Mouse (Mus musculus) layer of hippocampus, adult 2 months (tissue): ENCODE data around the gene Zfp553. TPM values are rescaled to one million over a fixed set of nuclear protein-coding genes. Genes with fewer than 3 reads are reported as not detected.

ENCODE experiments used
- DNase-seq, 2 experiments: peaks; one replicate each; pipeline ENCODE4 v3.0.0; 2022; ENCODE audit warnings: low spot score in 2 of 2
- H3K27ac ChIP-seq: fragments of 200-600 bp; 2 replicates; pipeline ENCODE4 v1.8.1; 2022
- H3K4me3 ChIP-seq: fragments of 200-600 bp; 2 replicates; pipeline ENCODE4 v1.8.1; 2022; ENCODE audit warnings: mild to moderate bottlenecking
- CTCF ChIP-seq: fragments of 200-600 bp; conservative IDR thresholded peaks from 2 replicates; pipeline ENCODE4 v1.8.1; 2022; ENCODE audit warnings: antibody characterized with exemption, mild to moderate bottlenecking, moderate library complexity
- total RNA-seq, 2 experiments: library from RNA; stranded (reverse); gene quantifications; 2 replicates each; pipeline ENCODE4 v1.2.3; 2021

Zfp553 gene
- total RNA-seq, 2 experiments from 2014 or later, result 18.6 to 21.7 TPM

DNA sequence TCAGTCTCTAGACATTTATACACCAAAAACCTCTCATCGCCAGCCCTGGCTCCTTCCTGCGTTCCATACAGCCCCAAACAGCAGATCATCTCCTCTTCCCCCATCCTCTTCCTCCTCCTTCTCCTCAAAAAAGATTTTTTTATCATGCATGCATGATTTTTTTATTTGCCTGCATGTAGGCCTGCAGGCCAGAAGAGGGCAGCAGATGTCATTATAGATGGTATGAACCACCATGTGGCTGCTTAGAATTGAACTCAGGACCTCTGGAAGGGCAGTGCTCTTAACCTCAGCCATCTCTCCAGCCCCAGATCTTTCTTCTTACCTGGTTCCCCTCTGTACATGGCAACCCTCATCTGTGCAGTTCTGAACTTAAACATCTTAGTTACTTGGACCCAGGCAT, 19.6 kb downstream of the Zfp553 start:
- no peak overlapping the region for H3K4me3 ChIP-seq
- DNase-seq, result no peak
- peak overlapping the region; percentile 99; the same call in 1 of the 2 replicates for H3K27ac ChIP-seq
- TF ChIP-seq CTCF, result peak; percentile 78

DNA sequence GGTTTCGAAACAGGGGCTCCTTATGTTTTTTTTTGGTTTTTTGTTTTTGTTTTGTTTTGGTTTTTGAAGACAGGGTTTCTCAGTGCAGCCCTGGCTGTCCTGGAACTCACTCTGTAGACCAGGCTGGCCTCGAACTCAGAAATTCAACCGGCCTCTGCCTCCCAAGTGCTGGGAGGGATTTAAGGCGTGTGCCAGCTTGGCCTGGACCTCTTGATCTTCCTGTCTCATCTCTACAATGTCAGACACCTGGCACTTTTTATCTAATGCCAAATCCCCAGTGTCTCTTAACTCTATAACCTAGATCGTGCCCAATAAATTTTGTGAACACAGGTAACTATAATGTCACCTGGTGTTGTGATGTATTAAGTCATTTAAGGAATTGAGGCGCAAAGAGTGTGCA, 20.5 kb downstream of the Zfp553 start:
- no peak for TF ChIP-seq CTCF
- H3K4me3 ChIP-seq, result peak overlapping the region; percentile 54
- H3K27ac ChIP-seq, result peak overlapping the region; percentile 99
- no peak for DNase-seq

DNA sequence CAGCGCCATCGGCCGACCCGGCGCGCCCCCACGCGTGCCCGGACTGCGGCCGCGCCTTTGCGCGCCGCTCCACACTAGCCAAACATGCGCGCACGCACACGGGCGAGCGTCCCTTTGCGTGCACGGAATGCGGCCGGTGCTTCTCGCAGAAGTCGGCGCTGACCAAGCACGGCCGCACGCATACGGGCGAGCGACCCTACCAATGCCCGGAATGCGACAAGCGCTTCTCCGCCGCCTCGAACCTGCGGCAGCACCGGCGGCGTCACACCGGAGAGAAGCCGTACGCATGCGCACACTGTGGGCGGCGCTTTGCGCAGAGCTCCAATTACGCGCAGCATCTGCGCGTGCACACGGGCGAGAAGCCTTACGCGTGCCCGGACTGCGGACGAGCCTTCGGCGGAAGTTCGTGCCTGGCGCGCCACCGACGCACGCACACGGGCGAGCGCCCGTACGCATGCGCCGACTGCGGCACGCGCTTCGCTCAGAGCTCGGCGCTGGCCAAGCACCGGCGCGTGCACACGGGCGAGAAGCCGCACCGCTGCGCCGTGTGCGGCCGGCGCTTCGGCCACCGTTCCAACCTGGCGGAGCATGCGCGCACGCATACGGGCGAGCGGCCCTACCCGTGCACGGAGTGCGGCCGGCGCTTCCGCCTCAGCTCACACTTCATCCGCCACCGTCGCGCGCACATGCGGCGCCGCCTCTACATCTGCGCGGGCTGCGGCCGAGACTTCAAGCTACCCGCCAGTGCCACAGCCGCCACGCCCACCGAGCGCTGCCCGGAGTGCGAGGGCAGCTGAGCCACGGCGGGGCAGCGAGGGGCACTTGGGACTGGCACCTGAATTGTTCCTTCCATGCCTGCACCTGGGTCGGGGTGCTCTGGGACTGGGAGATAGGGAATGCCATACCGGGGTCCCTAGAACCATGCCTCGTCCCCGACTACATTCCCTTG, 21.2 kb downstream of the Zfp553 start:
- DNase-seq, result peak; percentile 94 to 95
- Histone ChIP-seq H3K4me3 (peak overlapping the region; percentile 54), H3K27ac (peak overlapping the region; percentile 99)
- TF ChIP-seq CTCF, result no peak

DNA sequence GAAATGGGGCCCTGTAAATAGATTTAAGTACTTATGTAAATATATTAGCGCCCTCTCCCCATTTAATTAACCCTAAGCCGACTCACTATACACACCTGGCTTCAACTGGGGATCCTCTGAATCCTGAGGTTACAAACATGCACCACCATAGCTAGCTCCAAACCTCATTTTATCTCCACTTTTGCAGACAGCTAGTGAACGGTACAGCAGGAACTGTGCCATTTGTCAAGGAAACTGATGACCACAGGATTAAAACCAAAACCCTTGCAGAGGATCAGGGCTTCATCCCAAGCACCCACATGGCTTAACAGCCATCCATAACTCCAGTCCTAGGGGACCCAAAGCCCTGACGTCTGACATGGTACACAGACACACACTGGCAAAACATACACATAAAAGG, 22.1 kb downstream of the Zfp553 start:
- DNase-seq, result no peak
- peak overlapping the region; percentile 99; the same call in 1 of the 2 replicates for H3K27ac ChIP-seq
- H3K4me3 ChIP-seq, result peak overlapping the region; percentile 54; the same call in 1 of the 2 replicates
- no peak for TF ChIP-seq CTCF

- Histone ChIP-seq H3K27ac (no peak overlapping the region; the same call in 1 of the 2 replicates), H3K4me3 (no peak overlapping the region)
- DNase-seq, result no peak
- TF ChIP-seq CTCF, result no peak
Observed at GRCm38 (mm10) chr7:127255965-127256364, 23.1 kb downstream of the Zfp553 start.

DNA sequence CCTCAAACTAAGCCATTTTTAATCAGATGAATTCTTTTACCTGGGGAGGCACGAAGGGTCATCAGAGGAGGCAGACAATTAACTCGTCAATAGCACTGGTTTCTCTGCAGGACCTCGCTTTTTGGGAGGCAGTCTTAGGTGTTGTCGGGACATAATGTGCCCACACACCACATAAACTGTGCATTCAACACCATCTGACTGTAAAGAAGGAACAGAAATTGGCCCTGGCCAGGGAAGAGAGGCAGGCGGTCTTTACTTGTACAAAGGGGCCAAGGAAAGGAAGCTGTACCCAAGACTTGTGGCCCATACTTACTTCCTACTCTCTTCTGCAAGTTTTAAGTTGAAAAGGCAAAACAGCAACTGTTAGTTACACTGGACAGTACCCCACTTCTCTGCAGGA, 23.7 kb downstream of the Zfp553 start:
- Histone ChIP-seq H3K27ac (no peak overlapping the region; the same call in 1 of the 2 replicates), H3K4me3 (no peak overlapping the region)
- TF ChIP-seq CTCF, result no peak
- DNase-seq, result no peak

DNA sequence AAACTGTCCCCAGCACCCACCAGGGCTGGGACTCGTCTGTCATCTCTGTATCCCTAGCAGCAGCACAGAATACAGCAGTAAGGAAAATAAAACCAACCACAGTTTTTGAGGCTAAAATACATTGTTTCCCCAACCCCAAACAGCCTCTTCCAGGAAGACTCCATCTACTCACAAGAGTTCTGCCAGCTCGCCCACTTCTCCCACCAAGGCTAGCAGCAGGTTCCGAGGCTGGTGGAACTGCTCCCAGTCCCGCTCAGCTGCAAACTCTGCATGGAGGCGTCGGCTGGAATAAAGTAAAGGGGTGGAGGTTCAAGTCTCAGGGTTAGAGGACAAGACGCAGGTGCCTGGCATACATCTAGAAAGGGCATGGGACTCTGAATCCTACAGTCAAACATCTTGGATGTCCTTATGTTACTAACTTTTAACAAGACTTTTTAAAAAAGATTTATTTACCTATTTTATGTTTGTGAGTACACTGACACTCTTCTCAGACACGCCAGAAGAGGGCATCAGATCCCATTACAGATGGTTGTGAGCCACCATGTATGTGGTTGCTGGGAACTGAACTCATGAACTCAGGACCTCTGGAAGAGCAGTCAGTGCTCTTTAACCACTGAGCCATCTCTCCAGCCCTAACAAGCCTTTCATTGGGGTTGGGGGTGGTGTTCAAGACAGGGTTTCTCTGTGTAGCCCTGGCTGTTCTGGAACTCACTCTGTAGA, 26.5 kb downstream of the Zfp553 start:
- TF ChIP-seq CTCF, result peak; percentile 38
- DNase-seq, result no peak
- H3K4me3 ChIP-seq, result no peak overlapping the region; the same call in 1 of the 2 replicates
- H3K27ac ChIP-seq, result no peak overlapping the region; the same call in 1 of the 2 replicates

DNA sequence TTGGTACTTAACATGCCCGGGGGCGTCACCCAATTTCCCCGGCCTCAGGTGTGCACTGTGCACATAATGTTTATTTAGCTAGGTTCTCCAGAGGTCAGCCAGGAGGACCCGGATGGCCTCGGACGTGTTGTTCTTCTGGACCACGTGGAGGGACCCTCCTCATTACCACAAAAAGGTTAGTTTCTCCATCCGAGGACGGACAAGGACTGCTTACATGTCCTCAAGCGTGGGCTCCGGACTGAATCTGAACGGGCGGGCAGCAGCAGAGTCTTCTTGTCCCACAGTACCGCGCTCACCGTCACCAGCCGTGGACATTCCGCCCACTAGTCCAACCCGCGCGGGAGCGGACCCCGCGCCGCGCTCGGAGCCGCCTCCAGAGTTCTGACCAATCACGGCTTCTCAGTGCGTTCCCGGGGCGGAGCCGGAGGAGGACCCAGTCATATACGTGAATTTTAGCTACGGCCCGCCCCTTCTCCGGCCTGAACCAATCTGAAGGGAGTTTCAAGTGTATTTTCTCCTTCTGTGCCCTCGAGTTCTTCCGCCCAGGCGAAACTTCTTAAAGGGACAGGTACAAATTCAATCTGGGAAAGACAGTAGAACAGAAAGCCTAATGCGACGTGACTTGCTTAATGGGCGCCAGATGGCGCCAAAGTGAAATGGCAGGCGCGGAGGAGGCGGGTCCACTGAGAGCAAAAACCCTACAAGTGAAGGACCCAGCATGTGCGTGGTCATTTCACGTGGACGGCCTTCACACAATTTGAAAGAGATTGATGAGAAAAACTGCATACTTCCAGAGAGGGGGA, 27.6 kb downstream of the Zfp553 start, which contains the start of gene Dctpp1:
Gene Dctpp1 (minus strand): TSS at position 401 of the 803 bp plus-strand sequence.
- H3K4me3 ChIP-seq, result peak within 1 kb of the TSS; percentile 66
- H3K27ac ChIP-seq, result peak within 1 kb of the TSS; percentile 73
- TF ChIP-seq CTCF, result peak; percentile 89
- peak; percentile 95 to 99 for DNase-seq

- no peak for TF ChIP-seq CTCF
- no peak overlapping the region for H3K27ac ChIP-seq
- no peak overlapping the region for H3K4me3 ChIP-seq
- DNase-seq, result no peak
Observed at GRCm38 (mm10) chr7:127262218-127262961, 29.5 kb downstream of the Zfp553 start.

DNA sequence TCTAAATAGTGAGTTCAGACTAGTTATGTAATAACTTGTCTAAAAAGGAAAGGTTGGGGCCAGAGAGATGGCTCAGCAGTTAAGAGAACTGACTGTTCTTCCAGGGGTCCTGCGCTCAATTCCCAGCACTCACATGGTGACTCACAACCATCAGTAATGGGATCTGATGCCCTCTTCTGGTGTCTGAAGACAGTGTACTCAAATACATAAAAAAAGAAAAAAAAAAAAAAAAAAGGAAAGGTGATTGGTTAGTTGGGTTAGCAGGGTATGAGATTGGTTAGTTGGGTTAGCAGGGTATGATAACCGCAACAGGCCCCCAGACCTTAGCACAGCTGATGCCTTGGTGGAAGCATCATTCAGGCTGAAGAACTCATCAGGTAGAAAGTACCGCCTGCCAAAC, 30.7 kb downstream of the Zfp553 start:
- no peak overlapping the region for H3K4me3 ChIP-seq
- H3K27ac ChIP-seq, result no peak overlapping the region
- TF ChIP-seq CTCF, result no peak
- DNase-seq, result no peak

DNA sequence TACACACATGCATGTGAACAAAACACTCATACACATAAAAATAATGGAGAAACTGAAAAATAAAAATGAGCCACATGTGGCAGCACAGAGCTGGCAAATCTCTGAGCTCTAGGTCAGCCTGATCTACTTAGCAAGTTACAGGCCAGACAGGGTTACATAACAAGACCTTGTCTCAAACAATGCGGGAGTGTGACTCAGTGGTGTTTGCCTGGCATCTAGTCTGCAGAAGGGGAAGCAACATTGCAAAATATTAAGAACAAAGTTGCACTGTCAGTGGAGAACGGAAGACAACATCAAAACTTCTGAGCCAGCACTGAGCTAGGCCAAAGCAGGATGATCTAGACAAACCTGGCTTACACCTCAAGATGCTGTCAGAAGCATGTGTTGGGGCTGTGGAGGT, 37.4 kb downstream of the Zfp553 start:
- Histone ChIP-seq H3K27ac (no peak overlapping the region), H3K4me3 (no peak overlapping the region)
- no peak for DNase-seq
- no peak for TF ChIP-seq CTCF

GRCm38 (mm10) chr7:127270666-127271065, 37.8 kb downstream of the Zfp553 start:
- no peak overlapping the region for H3K4me3 ChIP-seq
- TF ChIP-seq CTCF, result no peak
- no peak overlapping the region for H3K27ac ChIP-seq
- no peak for DNase-seq
